Mouse (Mus musculus) hindbrain, postnatal 0 days (tissue): Measurements from ENCODE around the gene Pgr. TPM values are rescaled to one million over a fixed set of nuclear protein-coding genes. Genes with fewer than 3 reads are reported as not detected.

Experiments
- ATAC-seq: fragments of 200-750 bp; cut with Nextera tagmentation; 2 replicates; pipeline ENCODE4 v1.8.0; 2017; ENCODE audit warnings: mild to moderate bottlenecking, moderate TSS enrichment, moderate library complexity
- DNase-seq: peaks from one replicate; pipeline ENCODE4 v3.0.0-alpha.2; 2015; ENCODE audit warnings: low spot score
- H3K27ac ChIP-seq: fragments of 300-500 bp; sonication (generic); 2 replicates; pipeline ENCODE4 v1.5.1; 2014; ENCODE audit warnings: mild to moderate bottlenecking
- H3K27me3 ChIP-seq: fragments of 300-500 bp; sonication (generic); 2 replicates; pipeline ENCODE4 v1.6.1; 2014; ENCODE audit warnings: low read length, mixed read lengths; ENCODE audit not compliant: insufficient read depth
- H3K36me3 ChIP-seq: fragments of 300-500 bp; sonication (generic); 2 replicates; pipeline ENCODE4 v1.6.1; 2014; ENCODE audit warnings: low read length, mixed read lengths; ENCODE audit not compliant: insufficient read depth
- H3K4me1 ChIP-seq: fragments of 300-500 bp; sonication (generic); 2 replicates; pipeline ENCODE4 v1.6.1; 2014; ENCODE audit warnings: antibody characterized with exemption, low read length, mixed read lengths; ENCODE audit not compliant: insufficient read depth
- H3K4me2 ChIP-seq: fragments of 300-500 bp; sonication (generic); 2 replicates; pipeline ENCODE4 v1.6.1; 2014; ENCODE audit warnings: low read depth, mild to moderate bottlenecking, low read length, moderate library complexity, mixed read lengths
- H3K4me3 ChIP-seq: fragments of 300-500 bp; sonication (generic); 2 replicates; pipeline ENCODE4 v1.5.1; 2014; ENCODE audit warnings: low read length
- H3K9ac ChIP-seq: fragments of 300-500 bp; sonication (generic); replicated peaks from 2 replicates; pipeline ENCODE4 v1.6.1; 2014; ENCODE audit warnings: mild to moderate bottlenecking, low read length, moderate library complexity, mixed read lengths
- H3K9me3 ChIP-seq: fragments of 300-500 bp; sonication (generic); 2 replicates; pipeline ENCODE4 v1.6.1; 2016; ENCODE audit warnings: low read length, mixed read lengths
- CTCF ChIP-seq: IDR thresholded peaks from 2 replicates; pipeline ENCODE4 v1.5.1; 2016; ENCODE audit warnings: antibody characterized with exemption, control low read depth, low read depth
- WGBS: fragments of 180-500 bp; shearing (Covaris S2); extraction: QIAGEN DNeasy Blood & Tissue Kit; methylation state at CpG from one replicate; pipeline ENCODE4 v1.1.7; 2014; 5-methylcytosine and 5-hydroxymethylcytosine counted together
- polyA plus RNA-seq: library from polyadenylated mRNA; unstranded; fragments of >200 nt; fragmentation: Nextera tagmentation; extraction: Ambion mirVana; gene quantifications from 2 replicates; pipeline ENCODE4 v1.2.1, GENCODE M21; 2015
- total RNA-seq: library from RNA; depleted of rRNA; stranded (reverse); fragments of >200 nt; gene quantifications from 2 replicates; pipeline ENCODE4 v1.2.3, GENCODE M21; 2014; rRNA removed

The Pgr gene
- 4.4 and 4.7 TPM in 2 replicates for total RNA-seq
- polyA plus RNA-seq = 3.2 and 3.7 TPM in 2 replicates

GRCm38 (mm10) chr9:8899616-8900202 lies at the start of gene Pgr:
Gene Pgr (plus strand): TSS chr9:8899833.
- Histone ChIP-seq H3K36me3 (no peaks in the 10 kb centered on the region), H3K27ac (no peak within 1 kb of the TSS), H3K4me1 (peaks cover 5% of the 10 kb centered on the region; the same call in 1 of the 2 replicates), H3K27me3 (peaks cover 5% of the 10 kb centered on the region; the same call in 1 of the 2 replicates), H3K4me3 (peak within 1 kb of the TSS; percentile 71), H3K9me3 (no peaks in the 10 kb centered on the region), H3K9ac (peak within 1 kb of the TSS; percentile 71), H3K4me2 (peak within 1 kb of the TSS; percentile 86)
- ATAC-seq (0 out of 2 replicates have a peak, but pooled peaks have one; percentile 24), DNase-seq (peak; percentile 66)
- TF ChIP-seq CTCF = no peak
- WGBS = under 1% methylated on average over 16 of the region's 16 CpGs

GRCm38 (mm10) chr9:8857455-8857854 lies 42.2 kb upstream of the Pgr start:
- Histone ChIP-seq H3K27ac (no peak overlapping the region), H3K9ac (no peak overlapping the region), H3K27me3 (no peaks in the 10 kb centered on the region), H3K36me3 (no peaks in the 10 kb centered on the region), H3K4me1 (no peaks in the 10 kb centered on the region), H3K4me3 (no peak overlapping the region), H3K4me2 (no peak overlapping the region), H3K9me3 (no peaks in the 10 kb centered on the region)
- ATAC-seq (no peak), DNase-seq (no peak)
- 90% methylated on average over 2 of the region's 2 CpGs for WGBS
- TF ChIP-seq CTCF = no peak

- H3K4me1 ChIP-seq = no peaks in the 10 kb centered on the region
- H3K9me3 ChIP-seq = no peaks in the 10 kb centered on the region
- no peak overlapping the region for H3K27ac ChIP-seq
- no peaks in the 10 kb centered on the region for H3K36me3 ChIP-seq
- H3K4me3 ChIP-seq = no peak overlapping the region
- TF ChIP-seq CTCF = no peak
- no peak overlapping the region for H3K4me2 ChIP-seq
- WGBS = 92% methylated on average over 2 of the region's 2 CpGs
- no peaks in the 10 kb centered on the region for H3K27me3 ChIP-seq
- H3K9ac ChIP-seq = no peak overlapping the region
- ATAC-seq (no peak), DNase-seq (no peak)
These were observed 31.1 kb upstream of the Pgr start for GRCm38 (mm10) chr9:8868511-8868910.

GRCm38 (mm10) chr9:8895205-8895604 lies 4.4 kb upstream of the Pgr start:
- ATAC-seq (no peak), DNase-seq (no peak)
- Histone ChIP-seq H3K27me3 (peaks cover 5% of the 10 kb centered on the region; the same call in 1 of the 2 replicates), H3K27ac (no peak overlapping the region), H3K4me3 (no peak overlapping the region), H3K4me2 (no peak overlapping the region), H3K36me3 (no peaks in the 10 kb centered on the region), H3K4me1 (peaks cover 3% of the 10 kb centered on the region; the same call in 1 of the 2 replicates), H3K9me3 (no peaks in the 10 kb centered on the region), H3K9ac (no peak overlapping the region)
- no peak for TF ChIP-seq CTCF
- 86% methylated on average over 5 of the region's 5 CpGs for WGBS

- H3K9me3 ChIP-seq = no peaks in the 10 kb centered on the region
- H3K4me1 ChIP-seq = peaks cover 5% of the 10 kb centered on the region; the same call in 1 of the 2 replicates
- H3K36me3 ChIP-seq = no peaks in the 10 kb centered on the region
- peak overlapping the region; percentile 71 for H3K9ac ChIP-seq
- H3K27ac ChIP-seq = 0 out of 2 replicates have a peak overlapping the region, but pooled peaks have one; percentile 78
- peak overlapping the region; percentile 86 for H3K4me2 ChIP-seq
- peaks cover 5% of the 10 kb centered on the region; the same call in 1 of the 2 replicates for H3K27me3 ChIP-seq
- ATAC-seq = peak; percentile 25
- no peak for TF ChIP-seq CTCF
- WGBS = under 1% methylated on average over 40 of the region's 41 CpGs
- peak overlapping the region; percentile 71 for H3K4me3 ChIP-seq
- peak; percentile 23 for DNase-seq
These were observed 775 bp downstream of the Pgr start for GRCm38 (mm10) chr9:8900203-8901012.

GRCm38 (mm10) chr9:8901013-8901646 lies 1.5 kb downstream of the Pgr start:
- Histone ChIP-seq H3K27ac (peak overlapping the region; percentile 78), H3K4me3 (peak overlapping the region; percentile 71), H3K9ac (peak overlapping the region; percentile 71), H3K9me3 (no peaks in the 10 kb centered on the region), H3K4me2 (peak overlapping the region; percentile 86), H3K4me1 (peaks cover 5% of the 10 kb centered on the region; the same call in 1 of the 2 replicates), H3K36me3 (no peaks in the 10 kb centered on the region), H3K27me3 (peaks cover 5% of the 10 kb centered on the region; the same call in 1 of the 2 replicates)
- ATAC-seq (peak; percentile 75), DNase-seq (peak; percentile 46)
- under 1% methylated on average over 36 of the region's 36 CpGs for WGBS
- no peak for TF ChIP-seq CTCF
